Comparison of ENCODE assay signal across 9 mouse cellular contexts in the genomic region with DNA sequence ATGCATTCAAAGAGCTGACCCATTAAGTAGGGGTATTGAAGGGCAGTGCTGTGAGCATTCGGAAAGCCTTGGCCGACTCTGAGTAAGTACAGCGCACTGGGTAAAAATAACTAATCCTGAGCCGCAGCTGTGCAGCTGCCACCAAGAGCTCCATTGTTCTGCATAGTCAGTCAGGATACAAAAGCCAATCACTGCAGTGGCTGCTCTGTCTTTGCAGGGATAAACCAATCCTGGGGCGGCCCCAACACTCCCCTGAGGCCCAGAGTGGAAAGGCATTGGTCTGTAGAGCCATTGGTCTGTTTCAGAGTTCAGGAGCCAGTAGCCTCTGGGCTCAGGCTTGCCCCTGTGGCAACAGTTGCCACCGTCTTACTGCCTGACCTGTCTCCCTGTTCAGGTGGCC. TPM values are rescaled to one million over a fixed set of nuclear protein-coding genes. Genes with fewer than 3 reads are reported as not detected.
DNase-seq lines count a peak whose midpoint lies in the region; ATAC-seq lines count a peak whose summit lies in the region.
"Had no signal": no experiment of that assay in that cellular context is flagged by ENCODE, and none has a peak within 500 bp of the region (broad histone marks: within the 10 kb centered on the region; RNA-seq: fewer than 3 reads in every experiment).

No protein-coding gene starts in this region.

- peak overlapping the region; percentile 32; the same call in 1 of the 2 replicates for H3K27ac ChIP-seq in midbrain, embryonic 11.5 days (ENCODE audit: low read depth, low read length)

- no peak overlapping the region for H3K9ac ChIP-seq in midbrain, embryonic 11.5 days (ENCODE audit: low read length)

- H3K27me3 ChIP-seq in midbrain, embryonic 11.5 days (ENCODE audit: control insufficient read depth, insufficient read depth, low read length): no peaks in the 10 kb centered on the region

- H3K9me3 ChIP-seq in midbrain, embryonic 11.5 days (ENCODE audit: control insufficient read depth, low read length): no peaks in the 10 kb centered on the region

- no peak overlapping the region for H3K4me3 ChIP-seq in midbrain, embryonic 11.5 days (ENCODE audit: low read depth, low read length)

- no peaks in the 10 kb centered on the region for H3K36me3 ChIP-seq in midbrain, embryonic 11.5 days (ENCODE audit: control insufficient read depth, insufficient read depth, low read length)

- peak; percentile 95 for DNase-seq in heart, adult 11 months
- DNase-seq in heart, postnatal 25 days (ENCODE audit: low spot score): no peak
- peak; percentile 45 for DNase-seq in embryo, embryonic 11 days
- DNase-seq in heart, postnatal 4 days: peak; percentile 47
- DNase-seq in midbrain, embryonic 11.5 days (ENCODE audit: low spot score, missing footprints): peak; percentile 94
- DNase-seq in ovary, postnatal 10 days (ENCODE audit: low spot score): no peak
- DNase-seq in ovary, adult 18-20 months (ENCODE audit: low spot score): no peak
- DNase-seq: cerebellum, postnatal 10 days had no signal

- H3K4me2 ChIP-seq in midbrain, embryonic 11.5 days: no peak overlapping the region

- peak; percentile 92 for ATAC-seq in midbrain, embryonic 11.5 days (ENCODE audit: low FRiP score)
- ATAC-seq in granulocyte monocyte progenitor cell, adult 5-6 weeks (replicated peaks; ENCODE audit: poor library complexity, severe bottlenecking): no peak

- peaks cover 5% of the 10 kb centered on the region; the same call in 1 of the 2 replicates for H3K4me1 ChIP-seq in midbrain, embryonic 11.5 days (ENCODE audit: control insufficient read depth, insufficient read depth, low read length)

- intact Hi-C loops in heart, postnatal 25 days (cut with DNase I): no loop called here

- 17% methylated on average over 6 of the region's 6 CpGs for WGBS in midbrain, embryonic 11.5 days

RNA-seq across cellular contexts. Expression of a gene that starts 25.9 kb away (rescaled TPM):
- 1 to 10 TPM; 4.1 to 5.2 TPM for total RNA-seq in heart, postnatal 25 days (2021)
- 1 to 10 TPM; 6.1 TPM for total RNA-seq in heart, postnatal 4 days (2021)
- 20.9 and 22.0 TPM in 2 replicates for polyA plus RNA-seq in midbrain, embryonic 11.5 days (2014; fragmentation: Nextera tagmentation; extraction: Ambion mirVana)
- total RNA-seq in granulocyte monocyte progenitor cell, adult 5-6 weeks (2014; fragmentation: Nextera tagmentation): not detected in 2 replicates
- total RNA-seq in granulocyte monocyte progenitor cell, adult 5-6 weeks (2017): 0.56 TPM in 1 of 2 replicates, not detected in the other

RNA-seq across cellular contexts. Expression of a gene that starts 27.7 kb away (rescaled TPM):
- 100 to 1,000 TPM; 515 to 520 TPM for total RNA-seq in heart, postnatal 25 days (2021)
- 100 to 1,000 TPM; 376 to 389 TPM for total RNA-seq in heart, postnatal 4 days (2021)
- not detected in 2 replicates for polyA plus RNA-seq in midbrain, embryonic 11.5 days (2014; fragmentation: Nextera tagmentation; extraction: Ambion mirVana)
- total RNA-seq in granulocyte monocyte progenitor cell, adult 5-6 weeks (2014; fragmentation: Nextera tagmentation): not detected in 2 replicates
- total RNA-seq in granulocyte monocyte progenitor cell, adult 5-6 weeks (2017): not detected in 2 replicates

Comparison
In these comparisons a context has a peak if more than half of its experiments do, and no peak if none do; other contexts are left out.
1. DNase-seq: peak in heart, adult 11 months (single experiment), embryo, embryonic 11 days (single experiment), heart, postnatal 4 days (single experiment) and midbrain, embryonic 11.5 days (single experiment); none in heart, postnatal 25 days (single experiment), ovary, postnatal 10 days (single experiment) and ovary, adult 18-20 months (single experiment).
2. RNA of a gene that starts 27.7 kb away (total RNA-seq): 515 to 520 TPM in heart, postnatal 25 days and 376 to 389 TPM in heart, postnatal 4 days; not detected in granulocyte monocyte progenitor cell, adult 5-6 weeks; every median in the first group is over 100 times any median in the second.